Mouse (Mus musculus) left cerebral cortex, postnatal 4 days (tissue): Measurements from ENCODE around the gene Bend4. TPM values are rescaled to one million over a fixed set of nuclear protein-coding genes. Genes with fewer than 3 reads are reported as not detected.
A peak's percentile ranks its signal among the peaks of the same experiment; 100 is the strongest.

Experiments used
- DNase-seq: peaks from one replicate; pipeline ENCODE4 v3.0.0-alpha.2; 2022
- intact Hi-C: fragments of 180-260 bp; cut with DNase I; formaldehyde crosslinking; loops from one replicate; pipeline ENCODE4 v1.15.1; 2025
- total RNA-seq, 2 experiments: library from RNA; stranded (reverse); gene quantifications; 2 replicates each; pipeline ENCODE4 v1.2.3; 2021

Bend4 gene
- 10 to 100 TPM; 14.0 to 14.8 TPM for total RNA-seq

DNA sequence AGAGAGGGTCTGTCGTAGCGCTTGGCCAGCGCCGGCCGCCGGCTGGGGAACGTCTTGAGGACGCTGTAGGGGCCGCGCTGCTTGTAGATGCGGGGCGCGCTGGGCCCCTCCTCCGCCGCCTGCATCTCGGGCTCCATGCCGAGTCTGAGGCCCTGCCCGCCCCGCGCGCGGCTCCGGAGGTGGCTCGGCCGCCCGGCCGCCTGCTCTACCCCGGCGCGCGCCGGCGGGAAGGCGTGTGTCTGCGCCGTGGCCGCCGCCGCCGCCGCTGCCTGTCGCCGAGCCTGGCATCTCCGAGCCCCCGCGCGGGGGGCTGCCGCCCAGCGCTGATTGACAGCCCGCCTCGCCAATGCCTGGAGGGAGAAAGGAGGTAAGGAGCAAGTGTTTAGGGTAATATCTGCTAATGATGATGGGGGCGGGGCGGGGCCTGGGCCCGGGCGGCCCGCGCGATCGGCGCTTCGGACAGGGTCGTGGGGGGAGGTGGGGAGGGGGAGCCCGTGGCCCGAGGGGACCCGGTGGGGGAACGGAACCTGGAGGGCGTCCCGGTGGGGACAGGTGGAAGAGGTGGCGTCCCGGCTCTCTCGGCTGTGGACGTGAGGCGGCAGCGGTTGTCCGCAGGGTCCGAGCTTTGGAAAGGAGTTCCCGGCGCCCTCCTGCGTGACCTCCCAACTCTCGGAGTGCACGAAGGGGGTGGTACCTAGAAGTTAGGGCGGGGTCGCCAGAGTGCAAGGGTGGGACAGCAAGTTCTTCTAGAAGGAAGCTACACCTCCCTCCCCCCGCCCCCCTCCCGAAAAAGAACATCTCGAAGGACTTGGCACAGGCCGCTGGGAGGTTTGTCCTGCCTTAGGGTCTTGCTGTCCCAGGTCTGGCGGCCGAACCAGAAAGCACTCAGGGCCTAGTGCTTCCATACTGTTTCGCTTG, at the start of gene Bend4:
TSS of gene Bend4 (minus strand) at position 868 of the 918 bp plus-strand sequence.
- intact Hi-C loops = no loop called here
- DNase-seq = peak; percentile 91

DNA sequence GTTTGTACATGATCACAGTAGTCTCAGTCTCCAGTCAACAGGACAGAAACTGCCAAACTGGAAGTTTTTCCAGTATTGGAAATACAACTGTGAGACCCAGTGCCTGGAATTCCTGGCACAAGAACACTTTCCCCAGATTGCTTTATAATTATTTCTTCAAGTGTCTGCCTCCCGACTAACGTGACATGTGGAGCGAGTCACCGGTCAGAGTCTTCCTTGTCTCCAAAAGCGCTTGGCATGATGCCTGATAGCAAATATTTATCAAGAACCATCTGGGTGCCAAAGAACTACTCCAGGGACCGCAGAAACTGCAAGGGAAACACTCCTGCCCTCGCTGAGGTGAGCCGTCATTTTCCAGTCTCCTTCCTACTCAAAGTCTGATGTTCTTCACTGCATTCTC, 45.6 kb upstream of the Bend4 start:
- DNase-seq = peak; percentile 39
- intact Hi-C loops = no loop called here

DNA sequence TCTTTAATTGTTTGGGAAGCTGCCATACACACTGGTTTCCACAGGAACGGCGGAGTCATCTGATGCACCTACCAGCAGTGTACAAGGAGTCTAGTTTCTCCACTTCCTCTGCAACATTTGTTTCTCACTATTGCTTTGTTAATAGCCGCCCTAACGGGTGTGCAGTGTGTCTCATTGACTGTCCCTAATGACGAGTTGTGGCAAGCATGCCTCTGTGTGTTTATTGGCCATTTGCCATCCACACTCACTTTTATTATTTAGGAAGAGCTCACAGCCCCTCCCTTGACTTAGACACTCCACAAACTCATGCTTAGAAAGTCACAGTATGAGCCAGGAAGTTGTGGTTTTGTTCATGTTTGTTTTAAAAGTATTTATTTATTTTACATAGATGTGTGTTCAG, 45.0 kb upstream of the Bend4 start:
- intact Hi-C loops = no loop called here
- DNase-seq = no peak

DNA sequence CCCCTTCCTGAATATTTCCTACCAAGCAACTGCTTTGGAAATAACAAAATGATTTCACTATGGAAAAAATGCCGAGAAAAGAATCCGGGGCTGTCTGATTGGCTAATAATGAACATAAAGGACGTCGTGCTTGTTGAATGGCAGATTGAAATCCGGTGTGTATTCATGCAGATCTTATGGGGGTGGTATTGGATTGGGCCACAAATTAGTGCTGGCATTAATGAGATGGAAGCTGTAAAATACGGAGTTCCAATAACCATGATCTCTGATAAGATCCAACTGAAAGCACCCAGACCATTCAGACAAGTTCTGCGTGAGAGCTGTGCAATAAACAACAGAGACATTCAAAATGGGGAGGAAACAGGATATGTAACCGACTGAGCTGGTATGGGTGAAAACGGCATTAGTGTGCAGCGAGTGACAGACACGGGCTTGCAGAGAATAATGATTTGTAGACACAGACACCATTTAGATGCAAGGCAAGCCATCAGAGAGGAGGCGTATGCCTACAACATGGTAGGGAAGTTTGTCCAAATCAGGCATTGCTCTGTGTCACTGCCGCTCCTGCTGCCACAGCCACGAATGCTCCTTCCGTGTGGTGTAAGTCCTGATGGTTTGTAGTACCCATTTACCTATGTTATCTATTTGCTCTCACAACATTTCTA, 38.9 kb upstream of the Bend4 start:
- intact Hi-C loops = no loop called here
- no peak for DNase-seq

DNA sequence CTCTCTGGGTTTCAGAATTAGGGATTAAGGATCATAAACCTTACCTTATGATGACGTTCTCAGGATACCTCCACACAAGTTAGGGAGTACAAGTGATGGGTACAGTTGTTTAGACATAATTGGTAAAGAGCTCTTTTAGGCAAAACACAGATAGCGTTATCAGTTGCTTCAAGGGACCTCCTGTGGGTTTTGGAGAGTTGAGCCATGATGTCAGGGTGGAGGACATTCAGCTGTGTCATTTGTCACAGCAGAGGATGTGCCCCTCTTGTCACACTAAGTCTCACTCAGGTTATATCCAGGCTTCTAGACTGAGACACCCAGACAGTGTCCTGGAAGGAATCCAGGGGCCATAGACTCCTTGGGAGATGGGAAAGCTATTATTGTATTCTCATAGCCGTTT, 36.8 kb upstream of the Bend4 start:
- intact Hi-C loops = no loop called here
- no peak for DNase-seq

DNA sequence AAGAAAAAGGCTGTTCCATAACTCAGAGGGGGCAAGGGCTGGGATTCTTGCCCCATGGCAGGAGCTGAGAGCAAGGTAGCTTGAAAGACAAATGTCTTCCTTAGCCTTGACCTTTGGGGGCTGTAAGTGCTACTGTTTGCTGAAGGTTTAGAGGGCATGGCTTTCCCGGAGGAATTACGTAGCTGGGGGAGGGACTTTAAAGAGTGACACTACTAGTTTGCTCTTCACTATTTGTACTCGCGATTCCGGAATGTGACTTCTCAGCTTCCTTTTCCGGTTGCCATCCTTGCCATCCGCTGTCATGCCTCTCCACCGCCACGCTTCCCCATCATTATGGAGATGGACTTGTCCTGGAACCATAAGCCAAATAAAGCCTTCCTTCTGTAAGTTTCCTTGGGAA, 35.5 kb upstream of the Bend4 start:
- no peak for DNase-seq
- intact Hi-C loops = no loop called here

DNA sequence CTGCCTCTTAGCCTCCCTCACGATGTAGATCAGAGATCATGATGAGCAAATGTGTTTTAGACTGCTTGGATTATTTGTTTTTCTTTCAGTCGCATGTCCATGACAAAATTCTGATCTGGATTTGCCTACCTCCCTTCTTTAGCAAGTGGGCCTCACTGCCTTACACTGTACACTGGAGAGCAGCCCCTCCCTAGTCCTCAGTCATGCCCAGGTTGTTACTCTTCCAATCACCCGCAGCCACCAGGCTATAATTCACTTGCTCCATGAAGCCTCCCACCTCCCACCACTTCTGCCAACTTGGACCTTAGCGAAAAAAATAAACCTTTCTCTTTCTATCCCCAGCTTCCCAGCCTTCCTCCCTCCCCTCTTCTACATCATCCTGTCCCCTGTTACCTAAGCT, 34.2 kb upstream of the Bend4 start:
- intact Hi-C loops = no loop called here
- DNase-seq = no peak

DNA sequence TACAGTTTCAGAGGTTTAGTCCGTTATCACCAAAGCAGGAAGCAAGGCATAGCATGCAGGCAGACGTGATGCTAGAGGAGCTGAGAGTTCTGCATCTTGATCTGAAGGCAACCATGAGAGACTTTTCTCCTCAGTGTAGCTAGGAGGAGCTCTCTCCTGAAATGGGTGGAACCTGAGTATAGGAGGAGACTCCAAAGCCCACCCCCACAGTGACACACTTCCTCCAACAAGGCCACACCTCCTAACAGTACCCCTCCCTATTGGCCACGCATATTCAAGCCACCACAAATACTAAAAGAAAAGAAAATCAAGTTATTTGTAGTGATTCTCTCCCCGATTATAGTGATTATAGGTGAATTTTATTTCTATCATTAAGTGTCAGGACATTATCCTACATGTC, 28.7 kb upstream of the Bend4 start:
- no peak for DNase-seq
- intact Hi-C loops = no loop called here

DNA sequence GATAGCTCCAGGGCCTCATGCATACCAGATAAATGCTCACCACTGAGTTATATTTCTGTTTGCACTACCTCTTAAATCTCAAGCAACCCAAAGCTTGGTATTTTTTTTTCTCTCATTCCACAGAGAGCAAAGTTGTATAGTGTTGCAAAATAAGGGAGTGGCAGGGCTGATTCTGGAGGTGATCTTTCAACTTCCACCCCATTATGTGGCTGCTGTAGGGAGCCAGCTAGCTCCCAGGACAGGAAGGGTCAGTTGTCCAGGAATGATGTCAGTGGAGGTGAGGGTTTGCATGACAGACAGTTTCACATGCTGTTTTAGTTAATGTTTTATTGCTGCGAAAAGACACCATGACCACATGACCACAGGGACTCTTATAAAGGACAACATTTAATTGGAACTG, 26.2 kb upstream of the Bend4 start:
- intact Hi-C loops = no loop called here
- no peak for DNase-seq

DNA sequence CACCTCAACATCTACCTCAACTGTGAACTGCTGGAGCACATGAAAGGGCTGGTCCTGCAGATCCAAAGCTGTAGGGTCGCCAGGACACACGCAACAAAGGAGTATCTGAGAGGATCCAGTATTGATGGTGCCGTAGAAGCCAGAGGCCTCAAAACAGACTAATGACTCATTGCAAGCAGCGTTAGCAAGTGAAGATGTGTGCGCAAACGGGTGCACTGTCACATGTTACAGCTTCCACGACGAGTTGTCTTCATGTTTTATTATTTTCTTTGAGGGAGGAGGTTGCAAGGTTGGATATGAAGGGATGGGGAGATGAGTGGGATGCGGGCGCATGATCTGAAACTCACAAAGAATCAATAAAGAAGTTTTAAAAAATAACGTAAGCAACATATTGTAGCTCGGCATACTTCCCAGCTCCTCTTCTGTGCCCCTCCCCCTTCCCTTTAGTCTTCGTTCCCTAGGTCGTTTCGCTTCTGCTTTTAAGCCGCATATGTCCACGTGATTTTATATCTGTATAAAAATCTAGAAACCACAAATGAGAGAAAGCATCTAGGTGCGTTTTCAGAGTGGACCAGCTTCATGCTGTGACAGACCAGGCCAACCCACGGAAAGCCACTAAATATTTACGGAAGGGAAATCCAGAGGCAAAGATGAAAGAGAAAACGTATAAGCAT, 22.0 kb upstream of the Bend4 start:
- intact Hi-C loops = no loop called here
- no peak for DNase-seq

DNA sequence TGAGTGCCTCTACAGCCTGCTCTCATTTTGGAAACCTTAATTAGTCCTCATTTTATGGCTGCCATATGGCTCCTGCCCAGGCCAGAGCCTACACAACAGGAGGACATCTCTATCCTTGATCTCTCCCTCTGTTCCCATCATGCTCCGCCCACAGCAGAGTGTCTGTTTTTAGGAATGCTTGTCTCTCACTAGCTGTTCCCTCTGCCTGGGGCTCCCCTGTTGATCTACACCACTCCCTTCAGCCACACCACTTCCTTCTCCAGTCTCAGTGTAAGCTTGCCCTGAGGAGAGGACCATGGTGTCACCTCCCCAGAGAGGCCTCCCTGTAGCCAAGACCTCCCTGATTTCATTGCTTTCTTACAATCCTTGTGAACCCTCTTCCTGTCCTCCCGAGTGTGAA, 18.4 kb upstream of the Bend4 start:
- intact Hi-C loops = no loop called here
- no peak for DNase-seq

DNA sequence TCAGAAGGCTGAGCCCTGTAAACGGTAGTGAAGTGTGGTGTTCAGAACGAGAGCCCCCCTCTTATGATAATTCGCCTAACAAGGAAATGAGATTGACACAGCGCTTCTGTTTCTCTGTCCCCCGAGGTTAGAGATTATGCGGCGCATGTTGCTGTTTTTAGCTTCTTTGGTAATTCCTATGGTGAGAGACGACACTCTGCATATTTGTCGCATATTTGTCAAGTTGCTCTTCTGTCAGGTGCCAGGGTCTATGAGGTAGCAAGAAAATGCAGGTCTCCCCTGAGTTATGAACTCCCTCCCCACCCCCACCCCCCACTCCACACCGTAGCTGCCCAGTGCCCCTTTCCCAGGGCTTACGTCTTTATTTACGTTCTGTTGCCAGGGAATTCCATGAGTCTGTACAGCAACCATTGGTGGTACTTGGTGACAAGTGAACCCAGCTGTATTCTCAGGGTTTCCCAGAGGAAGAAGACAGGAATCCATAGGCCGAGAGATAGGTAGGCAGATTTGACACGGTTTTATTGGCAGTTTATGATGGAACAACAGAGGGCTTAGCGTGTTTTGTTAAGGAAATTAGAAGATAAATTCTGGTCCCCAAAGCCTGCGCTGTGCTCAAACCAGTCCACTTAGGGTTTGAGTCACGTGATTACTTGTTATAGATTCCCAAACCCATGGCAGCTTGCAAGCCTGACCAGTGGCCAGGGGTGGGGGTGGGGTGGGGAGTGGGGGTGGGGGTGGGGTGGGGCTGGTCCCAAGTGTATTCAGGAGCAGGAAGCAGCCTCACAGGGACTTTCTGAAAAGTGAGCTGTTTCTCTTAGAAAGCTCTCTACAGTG, 16.3 kb upstream of the Bend4 start:
- DNase-seq = no peak
- intact Hi-C loops = no loop called here

DNA sequence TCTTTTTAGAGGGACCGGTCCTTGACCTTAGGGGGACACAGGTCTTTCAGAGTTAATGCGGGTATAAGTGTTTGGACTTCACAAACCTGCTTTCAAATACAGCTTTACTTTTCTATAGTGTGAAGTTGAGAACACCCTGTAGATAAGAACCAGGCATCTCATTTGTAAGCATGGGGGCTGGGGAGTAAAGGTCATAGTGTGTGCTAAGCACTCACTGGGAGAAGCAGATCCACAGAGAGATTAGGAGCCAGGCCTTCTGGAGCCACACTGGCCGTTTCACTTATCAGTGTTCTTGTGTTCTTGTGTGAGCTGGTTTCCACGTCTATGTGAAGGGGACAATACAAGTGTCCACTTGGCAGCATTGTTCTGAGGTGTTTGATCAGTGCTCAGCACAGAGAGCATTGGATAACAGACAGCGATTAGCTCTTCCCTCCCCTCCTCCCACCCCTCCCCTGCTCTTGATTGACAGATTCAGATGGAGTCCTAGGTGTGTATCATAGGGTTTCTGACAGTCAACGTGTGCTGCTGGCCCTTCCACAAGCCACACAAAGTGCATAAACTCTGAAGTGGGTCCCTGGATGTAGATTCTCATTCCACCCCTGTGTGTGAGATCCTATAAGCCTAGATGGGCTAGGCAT, 14.8 kb upstream of the Bend4 start:
- no peak for DNase-seq
- intact Hi-C loops = no loop called here

DNA sequence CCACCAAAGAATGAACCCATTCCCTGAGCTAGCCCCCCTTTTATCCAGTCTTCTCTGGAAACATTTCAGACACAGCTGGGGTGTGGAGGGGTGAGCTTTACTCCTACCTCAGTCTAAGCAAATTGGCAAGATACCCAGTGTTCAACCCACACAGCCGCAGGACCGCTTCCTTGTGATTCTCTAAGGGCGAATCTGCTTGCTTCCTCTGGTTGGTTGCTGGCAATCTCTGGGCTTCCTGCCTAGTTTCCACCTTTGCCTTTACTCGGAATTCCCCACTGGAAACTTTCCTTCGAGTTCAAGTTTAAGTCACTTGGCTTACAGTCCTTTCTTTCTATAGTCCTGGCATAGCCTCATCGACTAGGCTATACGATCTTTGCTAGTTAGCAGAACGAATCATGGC, 12.5 kb upstream of the Bend4 start:
- intact Hi-C loops = no loop called here
- no peak for DNase-seq

DNA sequence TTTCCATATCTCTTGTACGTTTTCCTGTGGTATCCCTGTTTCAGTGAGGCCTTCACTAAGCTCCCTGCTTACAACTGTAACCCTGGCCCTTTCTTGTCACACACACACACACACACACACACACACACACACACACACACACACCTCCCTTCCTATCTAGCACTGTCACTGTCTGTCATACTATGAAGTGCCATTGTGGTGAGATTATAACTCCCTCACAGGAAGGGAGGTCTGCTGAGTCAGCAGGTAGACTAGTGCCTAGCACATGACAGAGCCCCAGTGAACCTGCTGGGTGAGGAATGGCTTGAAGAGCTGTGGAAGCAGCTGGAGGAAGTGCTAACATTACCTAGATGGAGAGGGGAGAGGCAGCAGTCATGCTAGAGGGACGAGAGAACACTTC, 9.3 kb upstream of the Bend4 start:
- no peak for DNase-seq
- intact Hi-C loops = no loop called here

DNA sequence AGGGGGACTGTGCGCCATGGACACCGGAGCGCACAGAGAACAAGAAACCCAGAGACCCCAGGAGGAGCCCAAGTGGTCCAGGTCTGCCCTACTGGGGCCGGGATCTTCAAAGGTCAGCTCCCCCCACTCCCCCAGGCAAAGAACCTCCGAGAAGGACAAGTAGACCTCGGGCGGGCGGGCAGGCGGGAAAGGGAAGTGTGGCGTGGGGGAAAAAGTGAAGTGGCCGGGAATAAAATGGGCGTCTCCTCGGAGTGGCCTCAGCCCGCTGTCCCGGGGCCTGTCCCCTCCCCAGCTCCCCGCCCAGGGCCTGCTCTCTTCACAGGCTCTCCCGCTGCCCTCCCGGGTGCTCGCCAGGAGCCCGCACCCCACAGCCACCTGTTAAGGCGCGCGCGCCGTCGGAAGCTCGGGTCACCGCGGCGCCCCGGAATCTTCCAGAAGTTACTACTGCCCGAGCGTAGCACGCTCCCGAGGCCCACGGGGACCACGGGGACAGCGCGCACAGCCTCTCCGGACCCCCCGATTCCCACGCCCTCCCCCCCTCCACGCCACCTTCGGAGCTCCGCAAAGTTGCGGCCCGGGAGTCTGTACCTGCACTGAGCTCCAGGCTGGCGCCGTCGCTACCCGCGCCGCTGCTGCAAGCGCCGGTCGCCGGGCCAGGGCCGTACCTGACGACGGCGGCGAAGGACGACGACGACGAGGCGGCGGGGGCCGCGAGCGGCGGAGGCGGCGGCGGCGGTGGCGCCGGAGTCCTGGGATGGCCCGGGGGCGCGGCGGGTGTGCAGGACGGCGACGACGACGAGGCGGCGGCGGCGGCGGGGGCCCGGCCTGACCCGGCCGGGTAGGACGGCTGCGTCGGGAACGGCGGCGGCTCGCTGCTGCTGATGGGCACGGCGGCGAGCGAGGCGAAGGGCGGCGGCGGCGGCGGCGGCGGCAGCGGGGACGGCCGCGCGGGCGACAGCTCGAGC, 1.4 kb downstream of the Bend4 start:
- DNase-seq = peak; percentile 10
- intact Hi-C loops = no loop called here

DNA sequence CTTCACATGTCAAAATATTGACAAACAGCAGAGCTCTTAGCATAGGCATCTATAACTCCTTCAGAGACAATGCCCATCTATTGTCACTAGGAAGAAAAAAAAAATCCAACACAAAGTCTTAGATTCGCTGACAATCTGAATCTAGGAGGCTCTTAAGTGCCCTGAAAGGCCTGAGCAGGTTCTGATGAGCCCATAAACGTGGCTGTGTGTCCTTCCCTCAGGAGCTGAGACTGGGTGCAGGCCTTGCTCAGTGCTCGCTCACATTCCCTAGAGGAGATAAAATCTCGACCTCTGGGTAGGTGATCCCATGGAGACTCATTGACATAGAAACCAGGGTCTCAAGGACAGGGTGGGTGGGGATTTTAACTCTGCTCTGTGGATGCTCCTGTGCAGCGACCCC, 2.1 kb downstream of the Bend4 start:
- DNase-seq = no peak
- intact Hi-C loops = no loop called here

DNA sequence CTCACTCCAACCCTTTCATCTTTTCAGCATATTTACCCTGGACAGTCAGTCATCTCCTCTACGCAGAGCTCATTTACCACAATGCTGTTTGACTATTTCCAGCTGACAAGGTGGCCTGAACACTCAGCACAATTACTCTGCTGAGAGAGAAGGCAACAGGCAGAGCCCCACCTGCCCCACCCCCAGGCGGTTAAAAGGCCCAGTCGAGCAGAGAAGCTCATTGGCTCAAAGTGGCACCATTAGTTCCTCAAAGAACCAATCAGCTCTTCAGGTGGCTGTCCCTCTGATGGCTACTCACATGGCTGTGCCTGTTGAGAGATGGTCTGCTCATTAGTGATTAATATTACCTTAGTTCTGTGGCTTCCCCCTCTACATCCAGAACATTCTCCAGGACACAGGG, 3.5 kb downstream of the Bend4 start:
- DNase-seq = peak; percentile 7
- intact Hi-C loops = no loop called here

DNA sequence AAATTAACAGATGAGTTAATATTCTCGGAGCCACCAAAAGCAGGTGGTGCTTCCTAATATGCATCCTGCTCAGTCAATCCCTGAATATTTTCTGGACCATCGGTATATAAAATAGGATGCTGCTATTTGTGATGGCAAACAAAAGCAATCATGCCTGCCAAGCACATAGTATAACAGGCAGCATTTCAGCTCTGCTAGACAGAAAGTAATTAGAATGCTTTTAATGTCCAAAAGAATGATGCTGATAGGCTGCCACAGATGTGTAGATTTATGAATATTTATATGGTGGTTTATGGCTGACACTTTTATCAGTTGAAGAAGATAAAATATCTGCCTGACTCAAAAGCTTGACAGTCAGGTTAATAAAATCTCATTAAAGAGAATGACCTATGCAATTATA, 4.1 kb downstream of the Bend4 start:
- no peak for DNase-seq
- intact Hi-C loops = no loop called here
